Mouse (Mus musculus) embryonic facial prominence, embryonic 12.5 days (tissue): Measurements from ENCODE around the gene Pdik1l. TPM values are rescaled to one million over a fixed set of nuclear protein-coding genes. Genes with fewer than 3 reads are reported as not detected.

Source experiments
- ATAC-seq: fragments of 200-750 bp; cut with Nextera tagmentation; 2 replicates; pipeline ENCODE4 v1.8.0; 2017; ENCODE audit not compliant: insufficient number of reproducible peaks, insufficient read depth, low FRiP score, low TSS enrichment
- H3K27ac ChIP-seq: fragments of 300-500 bp; sonication (generic); 2 replicates; pipeline ENCODE4 v1.5.1; 2016; ENCODE audit warnings: mild to moderate bottlenecking
- H3K27me3 ChIP-seq: fragments of 300-500 bp; sonication (generic); 2 replicates; pipeline ENCODE4 v1.6.1; 2016; ENCODE audit warnings: mild to moderate bottlenecking, moderate library complexity
- H3K36me3 ChIP-seq: fragments of 300-500 bp; sonication (generic); 2 replicates; pipeline ENCODE4 v1.6.1; 2016; ENCODE audit warnings: mild to moderate bottlenecking
- H3K4me1 ChIP-seq: fragments of 300-500 bp; sonication (generic); 2 replicates; pipeline ENCODE4 v1.6.1; 2016
- H3K4me2 ChIP-seq: fragments of 300-500 bp; sonication (generic); replicated peaks from 2 replicates; pipeline ENCODE4 v1.6.1; 2016; ENCODE audit warnings: mild to moderate bottlenecking, moderate library complexity
- H3K4me3 ChIP-seq: fragments of 300-500 bp; sonication (generic); 2 replicates; pipeline ENCODE4 v1.5.1; 2016; ENCODE audit warnings: mild to moderate bottlenecking
- H3K9ac ChIP-seq: fragments of 300-500 bp; sonication (generic); 2 replicates; pipeline ENCODE4 v1.6.1; 2016; ENCODE audit warnings: mild to moderate bottlenecking, moderate library complexity
- H3K9me3 ChIP-seq: fragments of 300-500 bp; sonication (generic); 2 replicates; pipeline ENCODE4 v1.6.1; 2016; ENCODE audit warnings: mild to moderate bottlenecking, moderate library complexity
- WGBS: fragments of 180-500 bp; shearing (Covaris S2); methylation state at CpG from one replicate; pipeline ENCODE4 v1.1.7; 2016; 5-methylcytosine and 5-hydroxymethylcytosine counted together
- polyA plus RNA-seq: library from polyadenylated mRNA; unstranded; fragments of >200 nt; fragmentation: Nextera tagmentation; extraction: Ambion mirVana; gene quantifications from 2 replicates; pipeline ENCODE4 v1.2.1, GENCODE M21; 2016

The Pdik1l gene
- polyA plus RNA-seq = 22.6 and 24.8 TPM in 2 replicates

DNA sequence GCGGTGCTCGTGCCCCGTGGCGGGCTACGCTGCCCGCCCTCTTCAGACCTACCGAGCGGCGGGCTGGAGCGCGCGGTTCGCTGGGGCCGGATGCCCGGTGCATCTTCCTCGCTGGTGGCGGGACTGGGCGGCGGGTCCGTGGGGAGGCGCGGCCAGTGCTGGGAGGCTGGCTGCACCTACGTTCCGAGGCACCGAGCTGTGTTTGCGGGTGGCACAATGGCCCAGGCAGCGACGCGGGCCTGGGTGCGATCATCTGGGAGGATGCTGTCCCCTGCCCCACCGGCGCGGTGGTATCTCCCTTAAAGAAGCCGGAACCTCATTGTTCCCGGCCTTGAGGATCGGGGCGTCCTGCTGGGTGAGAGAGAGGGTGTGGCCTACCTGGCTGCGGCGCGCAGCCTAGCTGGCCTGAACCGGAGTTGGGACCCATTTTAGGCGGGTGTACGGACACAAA lies at the start of gene Pdik1l:
Gene Pdik1l, minus strand, starts transcription at position 321 of the 451 bp plus-strand sequence.
- H3K4me3 ChIP-seq = peak within 1 kb of the TSS; percentile 73
- ATAC-seq = peak; percentile 74
- peaks cover 14% of the 10 kb centered on the region for H3K4me1 ChIP-seq
- H3K27me3 ChIP-seq = no peaks in the 10 kb centered on the region
- H3K4me2 ChIP-seq = peak within 1 kb of the TSS; percentile 94
- peak within 1 kb of the TSS; percentile 100 for H3K27ac ChIP-seq
- WGBS = under 1% methylated on average over 43 of the region's 43 CpGs
- peaks cover 12% of the 10 kb centered on the region; the same call in 1 of the 2 replicates for H3K36me3 ChIP-seq
- H3K9me3 ChIP-seq = no peaks in the 10 kb centered on the region
- peak within 1 kb of the TSS; percentile 93 for H3K9ac ChIP-seq

DNA sequence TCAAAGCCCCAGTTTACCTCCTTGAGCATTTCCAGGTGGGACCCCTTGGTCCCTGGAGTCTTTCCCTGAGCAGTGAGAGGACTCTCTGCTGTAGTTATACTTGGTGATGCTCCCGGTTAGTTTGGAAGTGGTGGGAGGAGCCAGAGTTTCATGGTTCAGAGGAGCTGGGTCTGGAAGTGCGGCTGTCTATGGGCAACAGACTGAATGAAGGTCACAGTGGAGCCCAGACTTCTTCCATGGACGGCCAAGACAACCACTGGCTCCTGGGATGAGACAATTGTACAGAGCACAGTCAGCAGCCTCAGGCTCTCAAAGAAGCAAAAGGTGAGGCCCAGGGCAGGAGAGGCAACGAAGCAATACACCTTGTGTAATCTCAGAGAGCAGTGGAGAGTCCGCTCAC lies 42.6 kb upstream of the Pdik1l start:
- Histone ChIP-seq H3K27me3 (no peaks in the 10 kb centered on the region), H3K4me3 (no peak overlapping the region), H3K4me1 (no peaks in the 10 kb centered on the region), H3K27ac (no peak overlapping the region), H3K4me2 (no peak overlapping the region), H3K9me3 (no peaks in the 10 kb centered on the region), H3K36me3 (no peaks in the 10 kb centered on the region), H3K9ac (no peak overlapping the region)
- 71% methylated on average over 5 of the region's 5 CpGs for WGBS
- ATAC-seq = no peak

DNA sequence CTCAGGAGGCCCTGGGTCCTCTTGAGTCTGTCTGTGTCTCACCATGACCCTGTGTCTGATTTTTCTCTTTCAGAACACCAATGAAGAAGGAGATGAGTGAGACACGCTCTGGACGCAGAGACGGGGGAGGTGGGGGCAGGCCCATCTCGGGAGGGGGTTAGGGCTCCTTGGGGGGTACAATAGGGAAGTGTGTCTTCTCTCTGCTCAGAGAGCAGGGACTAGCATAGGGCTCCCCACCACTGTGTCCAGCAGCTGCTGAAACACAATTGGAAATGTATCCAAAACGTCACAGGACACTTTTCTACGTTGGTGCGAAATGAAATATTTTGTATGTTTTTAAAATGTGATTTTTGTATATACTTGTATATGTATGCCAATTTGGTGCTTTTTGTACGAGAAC lies 41.1 kb upstream of the Pdik1l start:
- no peaks in the 10 kb centered on the region for H3K27me3 ChIP-seq
- no peak overlapping the region for H3K27ac ChIP-seq

DNA sequence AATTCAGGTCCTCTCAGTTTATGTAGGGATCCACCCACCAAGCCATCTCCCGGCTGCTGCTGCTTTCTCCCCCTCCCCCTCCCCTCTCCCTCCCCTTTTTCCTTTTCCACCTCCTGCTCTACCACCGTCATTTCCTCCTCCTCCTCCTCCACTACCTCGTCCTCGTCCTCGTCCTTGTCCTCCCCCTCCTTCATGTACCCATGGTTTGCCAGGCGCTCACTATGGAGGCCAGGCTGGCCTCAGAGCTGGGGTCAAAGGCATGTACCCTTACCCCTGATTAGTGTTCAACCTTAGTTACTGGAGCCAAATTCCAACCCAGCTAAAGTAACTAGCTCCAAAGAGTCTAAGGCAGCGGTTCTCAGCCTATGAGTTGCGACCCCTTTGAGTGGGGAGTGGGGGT lies 40.5 kb upstream of the Pdik1l start:
- no peak overlapping the region for H3K4me3 ChIP-seq
- H3K4me1 ChIP-seq = no peaks in the 10 kb centered on the region
- H3K27me3 ChIP-seq = no peaks in the 10 kb centered on the region
- H3K36me3 ChIP-seq = no peaks in the 10 kb centered on the region
- no peak overlapping the region for H3K9ac ChIP-seq
- no peak overlapping the region for H3K4me2 ChIP-seq
- no peak for ATAC-seq
- no peak overlapping the region for H3K27ac ChIP-seq
- no peaks in the 10 kb centered on the region for H3K9me3 ChIP-seq
- 53% methylated on average over 8 of the region's 8 CpGs for WGBS

More for the DNA sequence above, 41.1 kb upstream of the Pdik1l start:
- Histone ChIP-seq H3K9ac (no peak overlapping the region), H3K4me1 (no peaks in the 10 kb centered on the region), H3K36me3 (no peaks in the 10 kb centered on the region), H3K4me3 (no peak overlapping the region), H3K9me3 (no peaks in the 10 kb centered on the region), H3K4me2 (no peak overlapping the region)
- ATAC-seq = no peak
- WGBS = 88% methylated on average over 8 of the region's 8 CpGs

DNA sequence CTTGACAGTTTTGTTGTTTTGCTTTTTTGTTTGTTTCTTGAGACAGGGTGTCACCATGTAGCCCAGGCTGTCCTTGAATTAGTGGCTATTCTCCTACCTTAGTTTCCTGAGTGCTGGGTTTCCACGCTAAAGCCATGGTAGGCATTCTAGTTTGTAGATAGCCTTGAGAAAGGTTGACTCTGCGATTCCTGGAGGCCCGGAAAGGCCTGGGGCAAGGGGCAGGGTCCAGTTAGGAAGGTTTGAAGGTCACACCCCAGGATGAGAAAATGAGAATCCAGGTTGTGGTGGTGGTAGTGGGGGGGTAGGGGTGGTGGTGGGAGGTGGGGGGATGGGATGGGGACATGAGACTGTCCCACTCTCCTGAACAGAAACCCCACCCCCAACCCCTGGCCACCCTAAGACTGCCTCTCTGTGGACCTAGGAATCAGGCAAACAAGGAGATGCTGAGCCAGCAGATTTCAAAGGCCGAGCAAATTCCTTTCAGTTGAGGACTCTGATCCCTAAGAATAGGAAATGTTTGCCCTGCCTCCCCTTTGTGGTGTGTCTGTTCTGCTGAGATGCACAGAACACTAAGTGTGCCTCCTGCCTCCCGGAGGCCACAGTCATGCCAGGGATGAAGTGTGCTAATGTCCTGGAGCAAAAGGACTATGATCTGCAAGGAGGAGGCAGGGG lies 39.3 kb upstream of the Pdik1l start:
- no peak for ATAC-seq
- Histone ChIP-seq H3K27ac (no peak overlapping the region), H3K4me3 (no peak overlapping the region)

DNA sequence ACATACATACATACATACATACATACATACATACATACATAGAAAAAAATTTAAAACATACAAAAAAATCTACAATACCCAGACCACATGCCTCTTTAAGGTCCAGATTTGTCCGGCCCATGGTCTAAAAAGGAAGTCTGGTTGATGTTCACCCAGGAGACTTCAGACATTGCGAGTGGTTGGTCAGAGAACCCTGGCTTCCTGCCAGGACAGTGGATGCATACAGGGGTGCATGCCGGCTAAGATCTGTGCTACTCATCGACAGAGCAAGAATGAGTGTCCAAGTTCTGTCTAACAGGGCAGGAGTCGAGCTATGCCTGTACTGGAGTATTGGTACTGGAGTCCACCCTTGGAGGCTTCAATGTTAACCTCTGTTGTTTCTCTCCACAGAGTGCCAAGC lies 37.0 kb upstream of the Pdik1l start:
- Histone ChIP-seq H3K27me3 (no peaks in the 10 kb centered on the region), H3K9me3 (no peaks in the 10 kb centered on the region), H3K27ac (no peak overlapping the region), H3K4me1 (no peaks in the 10 kb centered on the region), H3K9ac (no peak overlapping the region), H3K36me3 (no peaks in the 10 kb centered on the region), H3K4me2 (no peak overlapping the region), H3K4me3 (no peak overlapping the region)
- ATAC-seq = no peak
- WGBS = 74% methylated on average over 5 of the region's 5 CpGs

More for the DNA sequence above, 39.3 kb upstream of the Pdik1l start:
- no peak overlapping the region for H3K9ac ChIP-seq
- H3K9me3 ChIP-seq = no peaks in the 10 kb centered on the region
- 56% methylated on average over 5 of the region's 5 CpGs for WGBS
- H3K4me1 ChIP-seq = no peaks in the 10 kb centered on the region
- H3K27me3 ChIP-seq = no peaks in the 10 kb centered on the region
- no peak overlapping the region for H3K4me2 ChIP-seq
- no peaks in the 10 kb centered on the region for H3K36me3 ChIP-seq

DNA sequence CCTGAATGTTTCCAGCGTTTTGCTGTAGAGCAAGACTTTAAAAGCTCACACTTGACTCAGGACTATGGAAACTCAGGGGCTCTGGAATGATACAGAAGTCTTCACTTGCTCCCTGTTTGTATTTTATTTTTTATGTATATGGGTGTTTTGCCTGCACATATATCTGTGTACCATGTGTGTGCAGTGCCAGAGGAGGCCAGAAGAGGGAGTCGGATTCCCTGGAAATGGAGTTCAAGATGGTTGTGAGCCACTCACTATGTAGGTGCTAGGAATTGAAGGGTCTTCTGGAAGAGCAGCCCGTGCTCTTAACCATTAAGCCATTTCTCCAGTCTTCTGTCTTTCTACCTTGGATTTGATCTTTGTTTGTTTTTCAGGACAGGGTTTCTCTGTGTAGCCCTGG lies 33.8 kb upstream of the Pdik1l start:
- Histone ChIP-seq H3K9me3 (no peaks in the 10 kb centered on the region), H3K27ac (no peak overlapping the region), H3K4me2 (no peak overlapping the region), H3K4me3 (no peak overlapping the region), H3K9ac (no peak overlapping the region), H3K27me3 (no peaks in the 10 kb centered on the region), H3K36me3 (no peaks in the 10 kb centered on the region), H3K4me1 (no peaks in the 10 kb centered on the region)
- no peak for ATAC-seq
- 57% methylated on average over 3 of the region's 3 CpGs for WGBS

DNA sequence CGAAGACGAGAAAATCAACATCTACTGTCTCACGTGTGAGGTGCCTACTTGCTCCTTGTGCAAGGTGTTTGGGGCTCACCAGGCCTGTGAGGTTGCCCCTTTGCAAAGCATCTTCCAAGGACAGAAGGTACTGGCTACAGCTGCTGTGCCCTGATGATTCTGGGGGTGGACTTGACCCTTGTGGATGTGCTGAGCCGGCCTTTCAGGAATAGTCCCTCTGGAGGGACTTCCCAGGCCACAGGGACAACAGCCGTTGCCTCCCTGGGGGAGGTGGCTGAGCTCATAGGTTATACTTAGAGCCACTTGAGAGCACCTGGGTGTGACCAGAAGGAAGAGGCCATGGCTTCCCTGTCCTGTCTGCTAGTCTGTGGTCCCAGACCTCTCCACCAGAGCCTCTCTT lies 32.0 kb upstream of the Pdik1l start:
- no peak for ATAC-seq
- 73% methylated on average over 5 of the region's 5 CpGs for WGBS
- no peak overlapping the region for H3K4me2 ChIP-seq
- H3K4me3 ChIP-seq = no peak overlapping the region
- H3K9ac ChIP-seq = no peak overlapping the region
- peaks cover 6% of the 10 kb centered on the region; the same call in 1 of the 2 replicates for H3K4me1 ChIP-seq
- no peaks in the 10 kb centered on the region for H3K27me3 ChIP-seq
- no peaks in the 10 kb centered on the region for H3K9me3 ChIP-seq
- no peaks in the 10 kb centered on the region for H3K36me3 ChIP-seq
- H3K27ac ChIP-seq = no peak overlapping the region

DNA sequence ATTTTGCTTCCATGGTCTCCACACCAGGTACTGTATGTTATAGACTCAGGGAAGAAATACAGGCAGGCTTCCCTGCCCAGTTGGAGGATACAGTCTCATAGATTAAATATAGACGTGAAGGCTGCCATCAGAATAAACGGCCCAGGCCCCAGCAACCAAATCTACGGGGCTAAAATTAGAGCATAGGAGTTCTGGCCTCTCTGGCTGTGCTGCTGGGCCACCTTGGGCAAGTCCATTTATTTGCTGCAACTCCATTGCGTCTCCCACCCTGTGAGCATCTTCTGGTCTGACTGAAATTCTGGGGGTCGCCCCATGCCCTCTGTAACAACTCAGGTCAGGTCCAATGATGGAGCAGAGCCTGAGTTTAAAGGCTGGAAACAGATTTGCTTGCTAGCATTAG lies 31.4 kb upstream of the Pdik1l start:
- no peak overlapping the region for H3K9ac ChIP-seq
- WGBS = 89% methylated on average over 5 of the region's 5 CpGs
- ATAC-seq = no peak
- peaks cover 10% of the 10 kb centered on the region; the same call in 1 of the 2 replicates for H3K4me1 ChIP-seq
- H3K36me3 ChIP-seq = no peaks in the 10 kb centered on the region
- H3K9me3 ChIP-seq = no peaks in the 10 kb centered on the region
- no peak overlapping the region for H3K4me2 ChIP-seq
- H3K27me3 ChIP-seq = no peaks in the 10 kb centered on the region
- H3K27ac ChIP-seq = no peak overlapping the region
- H3K4me3 ChIP-seq = no peak overlapping the region

DNA sequence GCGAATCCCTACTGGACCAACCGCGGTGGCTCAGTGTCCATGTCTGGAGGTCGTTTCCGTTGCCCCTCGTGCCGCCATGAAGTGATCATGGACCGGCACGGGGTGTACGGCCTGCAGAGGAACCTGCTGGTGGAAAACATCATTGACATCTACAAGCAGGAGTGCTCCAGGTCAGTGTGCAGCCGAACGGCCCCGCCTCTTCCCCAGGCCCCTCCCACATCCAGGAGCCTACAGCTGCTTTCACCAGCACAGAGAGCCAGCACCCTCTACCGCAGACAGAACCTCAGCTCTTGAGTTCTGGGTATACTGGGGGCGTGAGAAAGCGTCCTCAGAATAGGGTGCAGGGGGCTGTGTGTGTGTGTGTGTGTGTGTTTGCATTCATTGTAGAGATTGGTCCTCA lies 28.7 kb upstream of the Pdik1l start:
- Histone ChIP-seq H3K27me3 (no peaks in the 10 kb centered on the region), H3K36me3 (no peaks in the 10 kb centered on the region), H3K27ac (no peak overlapping the region), H3K9ac (no peak overlapping the region), H3K4me1 (peaks cover 10% of the 10 kb centered on the region; the same call in 1 of the 2 replicates), H3K9me3 (no peaks in the 10 kb centered on the region), H3K4me2 (no peak overlapping the region), H3K4me3 (no peak overlapping the region)
- no peak for ATAC-seq
- WGBS = 46% methylated on average over 16 of the region's 16 CpGs

DNA sequence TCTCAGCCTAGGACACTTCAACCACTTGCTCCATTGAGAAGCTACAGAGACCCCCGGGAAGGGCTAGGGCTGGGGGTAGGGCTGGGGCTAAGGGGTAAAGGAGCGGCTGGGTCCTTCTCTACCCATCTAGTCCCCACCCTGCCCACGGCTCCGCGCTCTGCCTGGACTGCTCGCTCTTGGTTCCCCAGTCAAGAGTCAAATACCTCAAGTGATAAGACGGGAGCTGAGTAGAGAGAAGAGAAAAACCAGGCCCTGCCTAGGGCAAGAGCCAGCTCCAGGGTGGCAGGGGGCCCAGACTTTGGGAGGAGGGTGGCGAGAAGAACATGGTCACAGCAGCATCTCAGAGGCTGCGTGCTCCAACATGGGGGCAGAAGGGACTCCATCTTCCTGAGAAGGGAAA lies 27.8 kb upstream of the Pdik1l start:
- H3K9ac ChIP-seq = no peak overlapping the region
- WGBS = 72% methylated on average over 9 of the region's 9 CpGs

DNA sequence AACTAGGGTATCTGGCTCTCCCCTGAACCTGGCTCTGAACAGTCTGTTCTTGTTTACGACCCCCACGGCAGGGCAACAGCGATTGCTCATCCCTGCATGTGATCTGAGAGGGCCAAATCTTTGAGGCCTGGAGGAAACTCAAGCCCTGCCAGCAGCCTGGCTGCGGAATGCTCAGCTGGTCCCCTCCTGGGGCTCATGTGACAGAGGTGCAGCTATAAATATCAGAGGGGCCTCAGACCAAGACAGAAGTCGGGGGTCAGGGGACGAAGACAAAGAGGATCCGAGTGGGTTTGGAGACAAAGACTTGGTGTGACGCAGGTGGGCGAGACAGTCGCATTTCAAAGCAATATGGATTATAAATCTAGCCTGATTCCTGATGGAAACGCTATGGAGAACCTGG lies 27.2 kb upstream of the Pdik1l start, which contains the start of gene Trim63:
Gene Trim63, plus strand, starts transcription at position 245 of the 400 bp plus-strand sequence.
- H3K27ac ChIP-seq = no peak within 1 kb of the TSS
- 38% methylated on average over 11 of the region's 11 CpGs for WGBS
- ATAC-seq = no peak
- no peaks in the 10 kb centered on the region for H3K36me3 ChIP-seq
- H3K4me1 ChIP-seq = peaks cover 10% of the 10 kb centered on the region; the same call in 1 of the 2 replicates
- H3K9ac ChIP-seq = no peak within 1 kb of the TSS
- H3K9me3 ChIP-seq = no peaks in the 10 kb centered on the region
- H3K27me3 ChIP-seq = no peaks in the 10 kb centered on the region
- H3K4me2 ChIP-seq = 0 out of 2 replicates have a peak within 1 kb of the TSS, but pooled peaks have one; percentile 7
- no peak within 1 kb of the TSS for H3K4me3 ChIP-seq

More for the DNA sequence above, 27.8 kb upstream of the Pdik1l start:
- H3K27me3 ChIP-seq = no peaks in the 10 kb centered on the region
- H3K4me1 ChIP-seq = peaks cover 10% of the 10 kb centered on the region; the same call in 1 of the 2 replicates
- no peak overlapping the region for H3K4me3 ChIP-seq
- ATAC-seq = no peak
- H3K36me3 ChIP-seq = no peaks in the 10 kb centered on the region
- H3K4me2 ChIP-seq = no peak overlapping the region
- no peaks in the 10 kb centered on the region for H3K9me3 ChIP-seq
- H3K27ac ChIP-seq = no peak overlapping the region
